Mouse (Mus musculus) kidney, embryonic 14.5 days (tissue): ENCODE data around the gene Tmem169. TPM values are rescaled to one million over a fixed set of nuclear protein-coding genes. Genes with fewer than 3 reads are reported as not detected.
"Not testable (repeated sequence)": the region's sequence is repeated elsewhere in the genome, so short reads cannot be mapped to it uniquely, and the experiment has no call there.

ENCODE experiments used
- ATAC-seq: fragments of 200-750 bp; cut with Nextera tagmentation; 2 replicates; pipeline ENCODE4 v1.8.0; 2017; ENCODE audit warnings: moderate number of reproducible peaks, mild to moderate bottlenecking, moderate TSS enrichment, moderate library complexity; ENCODE audit not compliant: low FRiP score, low TSS enrichment
- H3K27ac ChIP-seq: fragments of 300-500 bp; sonication (generic); 2 replicates; pipeline ENCODE4 v1.5.1; 2014; ENCODE audit warnings: low read depth, mild to moderate bottlenecking, low read length, moderate library complexity, mixed read lengths
- H3K27me3 ChIP-seq: fragments of 300-500 bp; sonication (generic); 2 replicates; pipeline ENCODE4 v1.6.1; 2014; ENCODE audit warnings: mild to moderate bottlenecking, low read length; ENCODE audit not compliant: control insufficient read depth, insufficient read depth
- H3K36me3 ChIP-seq: fragments of 300-500 bp; sonication (generic); 2 replicates; pipeline ENCODE4 v1.6.1; 2014; ENCODE audit warnings: low read length, mixed read lengths; ENCODE audit not compliant: control insufficient read depth, insufficient read depth
- H3K4me1 ChIP-seq: fragments of 300-500 bp; sonication (generic); 2 replicates; pipeline ENCODE4 v1.6.1; 2014; ENCODE audit warnings: low read length, mixed read lengths; ENCODE audit not compliant: control insufficient read depth, insufficient read depth
- H3K4me2 ChIP-seq: fragments of 300-500 bp; sonication (generic); replicated peaks from 2 replicates; pipeline ENCODE4 v1.6.1; 2014; ENCODE audit warnings: low read depth, mild to moderate bottlenecking, low read length
- H3K4me3 ChIP-seq: fragments of 300-500 bp; sonication (generic); 2 replicates; pipeline ENCODE4 v1.5.1; 2014; ENCODE audit warnings: mild to moderate bottlenecking, low read length
- H3K9ac ChIP-seq: fragments of 300-500 bp; sonication (generic); 2 replicates; pipeline ENCODE4 v1.6.1; 2014; ENCODE audit warnings: low read depth, mild to moderate bottlenecking, low read length, moderate library complexity
- H3K9me3 ChIP-seq: fragments of 300-500 bp; sonication (generic); 2 replicates; pipeline ENCODE4 v1.6.1; 2016; ENCODE audit warnings: low read length; ENCODE audit not compliant: control insufficient read depth
- whole genome bisulfite sequencing: fragments of 180-500 bp; shearing (Covaris S2); extraction: QIAGEN DNeasy Blood & Tissue Kit; methylation state at CpG from one replicate; pipeline ENCODE4 v1.1.7; 2014; 5-methylcytosine and 5-hydroxymethylcytosine counted together
- polyA plus RNA-seq: library from polyadenylated mRNA; unstranded; fragments of >200 nt; fragmentation: Nextera tagmentation; extraction: Ambion mirVana; gene quantifications from 2 replicates; pipeline ENCODE4 v1.2.1, GENCODE M21; 2014

Tmem169 gene
- polyA plus RNA-seq, 1 experiment from 2014 or later: 3.3 TPM

DNA sequence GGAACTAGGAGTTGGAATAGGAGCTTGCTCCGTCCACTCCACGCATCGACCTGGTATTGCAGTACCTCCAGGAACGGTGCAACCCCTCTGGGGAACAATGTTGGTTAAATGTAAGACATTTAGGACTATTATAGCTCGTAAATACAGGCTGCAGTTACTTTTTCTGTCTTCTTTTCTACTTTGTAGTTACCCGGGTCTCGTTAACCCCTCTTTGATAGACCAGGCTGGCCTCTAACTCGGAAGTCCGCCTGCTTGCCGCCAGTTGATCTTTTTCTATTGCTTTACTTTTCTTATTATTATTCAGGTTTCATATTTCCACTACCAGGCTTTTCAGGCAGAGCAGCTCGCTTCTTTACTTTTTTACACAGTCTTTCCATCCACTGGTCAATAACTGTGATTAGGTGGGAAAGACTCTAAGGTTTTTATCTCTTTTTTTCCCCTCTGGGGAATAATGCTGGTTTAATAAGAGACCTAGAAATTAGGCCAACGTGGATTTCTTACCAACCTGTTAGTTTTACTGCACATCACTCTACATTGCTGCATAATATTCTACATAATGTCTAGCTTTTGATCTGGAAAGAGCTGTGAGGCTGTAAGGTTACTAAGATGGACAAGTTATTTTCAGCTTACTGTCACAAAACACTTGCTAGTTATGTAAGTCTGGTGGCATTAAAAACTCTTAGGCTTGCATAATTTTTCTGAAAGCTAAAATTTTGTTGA is 39.7 kb upstream of the Tmem169 start:
- H3K4me1 ChIP-seq: no peaks in the 10 kb centered on the region
- no peaks in the 10 kb centered on the region for H3K9me3 ChIP-seq
- no peak overlapping the region; the same call in 1 of the 2 replicates for H3K4me3 ChIP-seq
- no peak overlapping the region for H3K9ac ChIP-seq
- 0% methylated on average over 12 of the region's 12 CpGs for WGBS
- no peak overlapping the region; the same call in 1 of the 2 replicates for H3K27ac ChIP-seq
- no peak overlapping the region for H3K4me2 ChIP-seq
- ATAC-seq: peak; percentile 86
- H3K36me3 ChIP-seq: no peaks in the 10 kb centered on the region
- no peaks in the 10 kb centered on the region for H3K27me3 ChIP-seq

DNA sequence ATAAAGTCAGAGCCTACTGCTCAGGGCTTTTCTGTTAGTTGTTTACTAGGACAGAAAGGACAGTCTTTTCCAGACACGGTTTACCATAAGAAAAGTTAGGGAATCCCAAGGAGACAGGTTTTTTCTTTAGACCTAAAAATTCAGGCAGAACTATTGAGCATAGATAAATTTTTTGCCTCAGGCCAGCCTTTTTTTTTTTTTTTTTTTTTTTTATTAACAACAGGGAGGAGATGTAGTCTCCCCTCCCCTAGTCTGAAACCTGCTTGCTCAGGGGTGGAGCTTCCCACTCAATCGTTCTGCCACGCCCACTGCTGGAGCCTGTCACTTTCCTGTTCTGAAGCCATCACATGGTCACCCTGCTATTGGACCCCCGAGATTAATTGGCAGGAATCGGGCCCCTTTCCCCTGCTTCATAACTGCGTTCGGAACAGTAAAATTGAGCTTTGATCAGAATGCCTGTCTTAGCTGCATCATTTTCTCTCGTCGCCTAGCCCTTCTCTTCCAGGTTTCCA is 35.9 kb upstream of the Tmem169 start:
- not testable (repeated sequence) for H3K36me3 ChIP-seq, H3K9ac ChIP-seq
- WGBS: 43% methylated on average over 9 of the region's 9 CpGs

DNA sequence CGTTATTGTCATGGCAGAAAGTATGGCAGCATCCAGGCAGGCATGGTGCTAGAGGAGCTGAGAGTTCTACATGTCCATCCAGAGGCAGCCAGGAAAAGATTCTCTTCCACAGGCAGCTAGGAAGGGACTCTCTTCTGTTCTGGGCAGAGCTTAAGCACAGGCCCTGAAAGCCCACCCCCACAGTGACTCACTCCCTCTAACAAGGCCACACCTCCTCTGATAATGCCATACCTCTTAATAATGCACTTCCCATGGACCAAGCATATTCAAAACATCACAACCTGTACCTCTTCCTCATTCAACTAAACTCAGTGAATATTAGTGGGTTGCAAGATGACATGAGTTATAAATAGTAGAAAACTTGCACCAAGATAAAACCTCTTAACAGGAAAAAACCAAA is 32.4 kb upstream of the Tmem169 start:
- Histone ChIP-seq H3K27me3 (no peaks in the 10 kb centered on the region), H3K27ac (no peak overlapping the region), H3K9me3 (no peaks in the 10 kb centered on the region), H3K36me3 (no peaks in the 10 kb centered on the region), H3K4me2 (no peak overlapping the region), H3K9ac (no peak overlapping the region), H3K4me1 (peaks cover 6% of the 10 kb centered on the region), H3K4me3 (no peak overlapping the region)
- no peak for ATAC-seq
- WGBS: 87% methylated on average over 1 of the region's 1 CpGs

More for the DNA sequence above, 35.9 kb upstream of the Tmem169 start:
- ATAC-seq, H3K27me3 ChIP-seq, H3K4me3 ChIP-seq, H3K4me2 ChIP-seq, H3K4me1 ChIP-seq, H3K27ac ChIP-seq, H3K9me3 ChIP-seq: not testable (repeated sequence)

DNA sequence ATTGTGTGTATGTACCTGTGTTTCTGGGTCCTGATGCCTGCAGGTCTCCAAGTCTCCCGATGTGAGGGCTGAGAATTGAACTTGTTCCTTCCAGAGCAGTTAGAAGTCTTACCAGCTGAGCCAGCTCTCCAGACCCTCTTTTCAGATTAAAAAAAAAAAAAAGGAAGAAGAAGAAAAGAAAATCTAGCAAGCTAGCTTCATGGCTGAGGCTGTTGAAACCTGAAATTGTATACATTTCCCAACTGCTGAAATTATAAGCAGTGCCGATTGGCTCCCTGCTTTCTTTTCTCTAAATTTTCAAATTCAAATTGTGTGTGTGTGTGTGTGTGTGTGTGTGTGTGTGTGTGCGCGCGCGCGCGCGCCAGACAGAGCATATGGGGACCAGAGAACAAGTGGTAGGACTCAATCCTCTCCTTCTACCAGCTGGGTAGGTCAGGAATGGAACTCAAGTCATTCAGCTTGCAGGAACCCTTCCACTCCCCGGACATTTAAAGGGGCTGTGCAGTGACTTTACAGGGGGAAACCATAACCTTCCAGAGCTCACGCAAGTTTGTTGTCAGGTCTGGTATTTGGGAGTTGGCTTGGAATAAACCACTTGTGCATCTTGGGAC is 30.2 kb upstream of the Tmem169 start:
- Histone ChIP-seq H3K4me2 (peak overlapping the region; percentile 62), H3K9ac (peak overlapping the region; percentile 69; the same call in 1 of the 2 replicates), H3K27me3 (no peaks in the 10 kb centered on the region), H3K4me3 (peak overlapping the region; percentile 38), H3K9me3 (no peaks in the 10 kb centered on the region), H3K36me3 (no peaks in the 10 kb centered on the region), H3K4me1 (peaks cover 6% of the 10 kb centered on the region), H3K27ac (no peak overlapping the region)
- 0 out of 2 replicates have a peak, but pooled peaks have one; percentile 7 for ATAC-seq
- WGBS: 39% methylated on average over 11 of the region's 11 CpGs

DNA sequence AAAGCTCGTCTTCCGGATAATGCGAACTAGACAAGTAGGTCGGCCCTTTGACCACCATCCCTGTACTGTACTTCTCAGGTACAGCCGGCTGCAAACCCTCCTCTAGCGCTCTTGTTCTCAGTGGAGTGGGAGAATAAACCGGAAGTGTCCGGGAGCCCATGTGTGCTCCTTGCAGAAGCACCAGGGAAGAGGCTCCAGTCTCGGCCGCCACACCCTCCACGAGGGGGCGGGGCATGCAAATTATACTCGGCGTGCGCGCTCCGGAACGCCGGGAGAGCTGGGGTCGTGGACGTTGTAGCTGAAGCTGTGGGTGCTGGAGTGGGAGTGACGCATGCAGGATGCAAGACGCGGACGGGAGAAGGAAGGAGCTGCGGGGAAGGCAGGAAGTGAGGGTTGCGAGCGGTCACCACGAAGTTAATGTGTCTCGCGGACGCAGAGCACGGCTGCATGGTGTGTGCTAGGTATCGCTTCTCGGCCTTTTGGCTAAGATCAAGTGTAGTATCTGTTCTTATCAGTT is 29.6 kb upstream of the Tmem169 start:
- H3K9me3 ChIP-seq: no peaks in the 10 kb centered on the region

DNA sequence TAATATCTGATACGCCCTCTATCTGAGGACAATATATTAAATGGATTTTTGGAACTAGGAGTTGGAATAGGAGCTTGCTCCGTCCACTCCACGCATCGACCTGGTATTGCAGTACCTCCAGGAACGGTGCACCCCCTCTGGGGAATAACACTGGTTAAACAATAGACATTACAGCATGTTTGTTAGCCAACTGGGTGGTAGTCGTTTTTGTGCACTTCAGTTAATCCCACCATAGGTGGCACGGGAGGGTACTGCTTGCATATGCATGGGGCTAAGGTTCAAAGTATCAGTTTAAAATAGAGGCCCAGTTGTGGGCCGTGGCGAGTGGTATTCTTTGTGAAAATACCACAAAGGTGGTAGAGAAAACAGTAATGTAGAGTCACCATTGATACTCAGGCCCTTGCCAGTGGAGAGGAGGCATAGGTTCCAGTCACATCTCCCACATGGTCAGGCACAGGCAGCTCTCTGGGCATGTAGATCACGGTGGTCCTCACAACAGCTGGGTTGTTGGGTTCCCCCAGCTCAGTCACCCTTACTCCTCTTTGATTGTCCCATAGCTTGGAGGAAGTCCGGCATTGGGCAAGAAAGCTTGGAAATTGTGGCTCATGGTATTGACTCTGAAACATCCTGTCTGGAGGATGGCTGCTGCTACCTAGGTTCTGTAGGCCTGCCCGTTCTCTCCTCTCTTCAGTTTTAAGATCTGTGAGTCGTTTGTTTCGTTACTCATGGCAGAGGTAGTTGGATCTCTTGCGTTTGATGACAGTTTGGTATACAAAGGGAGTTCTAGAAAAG is 28.9 kb upstream of the Tmem169 start:
- peak; percentile 90 for ATAC-seq
- Histone ChIP-seq H3K4me2 (peak overlapping the region; percentile 62), H3K4me3 (peak overlapping the region; percentile 38), H3K27ac (peak overlapping the region; percentile 93), H3K4me1 (peaks cover 6% of the 10 kb centered on the region), H3K9me3 (no peaks in the 10 kb centered on the region), H3K9ac (peak overlapping the region; percentile 69; the same call in 1 of the 2 replicates), H3K27me3 (no peaks in the 10 kb centered on the region), H3K36me3 (no peaks in the 10 kb centered on the region)
- 6% methylated on average over 15 of the region's 15 CpGs for WGBS

More for the DNA sequence above, 29.6 kb upstream of the Tmem169 start:
- ATAC-seq: peak; percentile 92
- peak overlapping the region; percentile 62 for H3K4me2 ChIP-seq
- peak overlapping the region; percentile 93 for H3K27ac ChIP-seq
- H3K4me3 ChIP-seq: peak overlapping the region; percentile 38
- no peaks in the 10 kb centered on the region for H3K27me3 ChIP-seq
- H3K9ac ChIP-seq: peak overlapping the region; percentile 69
- WGBS: under 1% methylated on average over 35 of the region's 35 CpGs
- H3K4me1 ChIP-seq: peaks cover 6% of the 10 kb centered on the region
- no peaks in the 10 kb centered on the region for H3K36me3 ChIP-seq

DNA sequence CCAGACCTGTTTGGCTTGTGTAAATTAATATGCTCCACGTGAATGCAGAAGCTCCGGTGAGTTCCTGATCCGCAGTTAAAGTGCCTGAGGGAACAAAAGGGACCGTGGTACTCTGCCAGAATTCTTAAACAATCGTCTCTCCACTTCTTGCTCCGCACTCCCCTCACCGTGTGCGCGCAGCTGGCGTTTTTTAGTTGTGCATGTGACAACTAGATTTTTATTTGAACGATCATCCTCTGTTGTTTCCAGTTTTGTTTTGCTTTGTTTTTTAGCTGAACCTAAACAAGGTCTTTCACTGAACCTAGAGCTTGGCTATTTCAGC is 28.4 kb upstream of the Tmem169 start:
- no peak for ATAC-seq
- H3K4me2 ChIP-seq: peak overlapping the region; percentile 62
- H3K9me3 ChIP-seq: no peaks in the 10 kb centered on the region
- H3K36me3 ChIP-seq: no peaks in the 10 kb centered on the region
- no peaks in the 10 kb centered on the region for H3K27me3 ChIP-seq
- 43% methylated on average over 11 of the region's 11 CpGs for WGBS
- H3K9ac ChIP-seq: peak overlapping the region; percentile 23; the same call in 1 of the 2 replicates
- H3K27ac ChIP-seq: peak overlapping the region; percentile 93
- peaks cover 6% of the 10 kb centered on the region for H3K4me1 ChIP-seq
- peak overlapping the region; percentile 15; the same call in 1 of the 2 replicates for H3K4me3 ChIP-seq

DNA sequence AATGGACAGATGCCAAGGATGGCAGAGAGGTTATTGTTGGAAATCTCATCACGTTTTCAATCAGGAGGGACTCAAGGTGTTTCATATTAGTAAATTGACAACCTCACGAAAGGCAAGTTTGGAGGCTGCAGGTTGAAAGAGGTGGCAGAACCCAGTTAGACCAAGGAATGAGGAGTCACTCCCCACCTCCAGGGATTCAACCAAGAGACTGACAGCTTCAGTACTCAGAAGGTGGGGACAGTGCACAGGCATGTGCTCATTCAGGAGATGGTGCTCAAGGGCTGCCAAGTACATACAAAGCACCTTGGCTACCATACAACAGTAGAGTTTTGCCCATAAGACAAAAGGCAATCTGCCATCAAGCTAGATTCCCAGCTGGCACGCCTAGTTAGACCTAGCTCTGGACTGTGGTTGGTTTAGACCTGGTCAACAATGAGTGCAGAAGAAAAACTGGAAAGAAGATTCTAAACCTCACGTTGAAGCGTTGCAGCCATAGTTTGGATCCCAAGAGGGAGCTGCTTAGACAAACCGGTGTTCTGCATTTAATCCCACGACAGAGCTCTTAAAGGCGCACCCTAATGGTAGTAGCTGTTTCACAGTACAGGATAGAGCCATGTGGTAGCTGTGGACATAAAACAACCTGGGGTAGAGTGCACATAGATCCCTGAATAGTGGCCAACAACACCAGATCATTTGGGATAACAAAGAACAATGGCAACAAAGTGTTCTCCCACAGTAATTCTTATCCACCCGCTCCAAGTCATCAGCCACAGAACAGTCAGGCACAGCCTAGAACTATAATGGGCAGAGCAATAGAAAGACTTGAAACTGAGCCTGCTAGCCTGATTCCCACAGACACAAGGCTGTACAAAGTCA is 27.6 kb upstream of the Tmem169 start:
- 80% methylated on average over 9 of the region's 9 CpGs for WGBS
- Histone ChIP-seq H3K36me3 (no peaks in the 10 kb centered on the region; the same call in 1 of the 2 replicates), H3K4me1 (peaks cover 6% of the 10 kb centered on the region), H3K27ac (no peak overlapping the region), H3K4me3 (no peak overlapping the region), H3K27me3 (no peaks in the 10 kb centered on the region), H3K9ac (no peak overlapping the region), H3K9me3 (no peaks in the 10 kb centered on the region), H3K4me2 (no peak overlapping the region)
- ATAC-seq: no peak
